Mouse (Mus musculus): ENCODE measurements around the gene Blcap. TPM values are rescaled to one million over a fixed set of nuclear protein-coding genes. Genes with fewer than 3 reads are reported as not detected.

Blcap gene
- total RNA-seq, 2 experiments from 2014 or later: 79.7 to 99.3 TPM

GRCm38 (mm10) chr2:157559858-157560257 lies 11.2 kb downstream of the Blcap start, which contains the start of gene Nnat:
Nnat (plus strand) TSS chr2:157560078.
- no peak for DNase-seq

GRCm38 (mm10) chr2:157559440-157559839 lies 11.6 kb downstream of the Blcap start:
- DNase-seq: no peak

GRCm38 (mm10) chr2:157558520-157558919 lies 12.6 kb downstream of the Blcap start:
- DNase-seq: peak; percentile 43

- DNase-seq: no peak
These were observed 13.0 kb downstream of the Blcap start for GRCm38 (mm10) chr2:157558051-157558450.

- DNase-seq: no peak
These were observed 14.9 kb downstream of the Blcap start for GRCm38 (mm10) chr2:157556074-157556698.

GRCm38 (mm10) chr2:157552158-157552886 lies 18.8 kb downstream of the Blcap start:
- no peak for DNase-seq

- no peak for DNase-seq
These were observed 20.8 kb downstream of the Blcap start for GRCm38 (mm10) chr2:157550292-157550691.

GRCm38 (mm10) chr2:157546686-157547085 lies 24.4 kb downstream of the Blcap start:
- no peak for DNase-seq

- no peak for DNase-seq
These were observed 26.7 kb downstream of the Blcap start for GRCm38 (mm10) chr2:157544333-157544888.

GRCm38 (mm10) chr2:157542415-157542814 lies 28.7 kb downstream of the Blcap start:
- no peak for DNase-seq

GRCm38 (mm10) chr2:157541631-157542030 lies 29.4 kb downstream of the Blcap start:
- DNase-seq: no peak

GRCm38 (mm10) chr2:157540953-157541569 lies 30.0 kb downstream of the Blcap start:
- no peak for DNase-seq

GRCm38 (mm10) chr2:157540073-157540952 lies 30.8 kb downstream of the Blcap start:
- peak; percentile 54 for DNase-seq

GRCm38 (mm10) chr2:157537118-157537517 lies 34.0 kb downstream of the Blcap start:
- DNase-seq: no peak

- no peak for DNase-seq
These were observed 34.5 kb downstream of the Blcap start for GRCm38 (mm10) chr2:157536476-157537081.

- DNase-seq: no peak
These were observed 36.9 kb downstream of the Blcap start for GRCm38 (mm10) chr2:157534163-157534562.

- DNase-seq: no peak
These were observed 39.2 kb downstream of the Blcap start for GRCm38 (mm10) chr2:157531681-157532426.

GRCm38 (mm10) chr2:157530056-157530955 lies 40.8 kb downstream of the Blcap start:
- DNase-seq: no peak

GRCm38 (mm10) chr2:157522556-157522955 lies 48.5 kb downstream of the Blcap start:
- no peak for DNase-seq

GRCm38 (mm10) chr2:157520496-157520895 lies 50.6 kb downstream of the Blcap start:
- no peak for DNase-seq
